Mouse (Mus musculus): Measurements from ENCODE around the gene Adat2.

Adat2 gene

DNA sequence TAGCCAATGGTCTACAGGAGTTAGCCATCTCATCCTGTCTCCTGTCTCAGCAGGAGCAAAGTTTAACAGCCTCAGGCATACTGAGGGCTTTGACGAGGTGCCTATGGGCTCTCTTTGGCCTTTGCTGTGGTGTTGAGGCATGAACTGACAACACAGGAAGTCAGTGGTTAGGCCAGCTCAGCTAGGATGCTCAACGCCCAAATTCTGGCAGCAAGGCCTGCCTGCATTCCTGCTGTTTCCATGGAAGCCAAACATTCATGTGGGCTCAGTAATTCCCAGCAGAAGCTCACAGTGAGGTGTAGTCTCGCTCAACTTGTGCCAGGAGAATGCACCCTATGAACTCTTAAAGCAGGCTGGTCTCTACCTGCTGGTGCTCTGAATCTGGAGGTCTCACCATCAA lies 43.4 kb downstream of the Adat2 start:
- DNase-seq (ENCODE audit: low read depth, low spot score) = no peak

DNA sequence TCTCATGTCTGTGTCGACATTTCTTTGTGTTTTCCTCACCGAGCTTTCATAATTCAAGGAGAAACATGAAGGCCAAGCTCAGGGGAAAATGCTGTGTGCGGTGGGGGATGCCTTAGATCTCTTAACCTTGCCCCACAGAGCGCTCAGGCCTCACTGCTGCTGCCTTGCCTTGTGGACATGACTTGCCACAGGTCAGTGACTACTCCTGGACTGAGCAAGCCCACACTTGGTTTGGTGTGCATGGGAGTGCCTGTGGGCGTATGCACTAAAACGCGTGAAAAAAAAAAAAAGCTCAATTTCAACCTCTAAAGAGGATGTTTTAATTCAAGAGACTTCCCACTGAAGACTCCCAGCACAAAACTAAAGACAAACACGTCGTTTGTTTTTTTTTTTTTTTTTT lies 44.2 kb downstream of the Adat2 start:
- no peak for DNase-seq (ENCODE audit: low read depth, low spot score)

DNA sequence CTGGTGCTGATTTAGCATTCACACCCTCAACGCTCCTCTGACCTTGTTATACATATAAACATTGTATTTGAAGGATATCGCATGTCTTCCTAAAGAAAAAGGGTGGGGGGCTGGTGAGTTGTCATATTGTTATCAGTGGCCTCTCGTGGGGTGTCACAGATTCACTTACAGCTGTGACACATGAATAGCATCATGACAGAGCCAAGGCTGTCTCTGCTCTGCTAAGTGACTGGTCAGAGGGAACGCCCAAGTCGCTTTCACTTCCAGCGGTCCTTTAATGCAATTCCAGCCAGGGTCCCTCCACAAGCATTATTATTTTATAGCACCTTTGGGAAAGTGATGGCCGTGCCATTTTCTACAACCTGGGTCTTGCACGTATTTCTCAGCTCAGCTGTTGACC lies 44.8 kb downstream of the Adat2 start:
- DNase-seq (ENCODE audit: low read depth, low spot score) = no peak

DNA sequence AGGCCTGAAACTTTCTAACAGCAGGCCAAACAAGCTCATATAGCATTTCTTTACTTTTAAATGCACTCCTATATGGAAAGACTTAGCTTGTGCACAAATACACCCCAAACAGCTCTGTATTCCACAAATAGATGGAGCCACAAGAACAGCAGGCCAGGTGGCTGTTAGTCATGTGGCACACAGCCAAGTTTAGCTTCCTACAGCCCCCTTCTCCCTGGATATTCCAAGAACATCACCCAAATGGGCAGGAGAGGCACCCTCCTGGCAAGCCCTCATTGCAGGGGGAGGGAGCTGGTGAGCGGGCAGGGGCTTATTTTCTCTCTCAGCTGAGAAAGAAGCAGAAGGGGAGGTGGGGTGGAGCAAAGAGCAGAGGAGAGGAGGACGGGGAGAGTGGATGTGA lies 48.2 kb downstream of the Adat2 start:
- DNase-seq (ENCODE audit: low read depth, low spot score) = no peak

Measured in embryo, embryonic 11.5 days (tissue).